In the genomic region with DNA sequence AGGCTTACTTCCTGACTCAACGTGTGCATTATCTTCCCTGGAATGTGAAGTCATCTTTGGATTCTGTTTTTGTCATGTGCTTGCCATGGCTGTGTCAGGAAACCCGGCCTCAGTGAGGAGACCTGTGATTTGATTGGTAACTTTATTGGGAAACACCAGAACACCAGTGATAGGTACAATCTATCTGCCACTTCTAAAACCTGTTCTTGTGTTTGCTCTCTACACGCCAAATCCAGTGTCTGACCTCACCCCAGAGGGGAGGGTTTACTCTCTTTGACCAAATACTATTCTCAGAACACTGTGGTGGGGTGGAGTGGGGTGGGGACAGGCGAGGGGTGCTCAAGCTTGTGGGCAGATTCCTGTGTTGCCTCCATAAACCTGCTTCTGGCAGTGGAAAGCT, we compare ENCODE assay signal across 33 mouse cellular contexts. TPM values are rescaled to one million over a fixed set of nuclear protein-coding genes. Genes with fewer than 3 reads are reported as not detected.
A peak's percentile ranks its signal among the peaks of the same experiment; 100 is the strongest.
DNase-seq lines count a peak whose midpoint lies in the region; ATAC-seq and TF ChIP-seq lines count a peak whose summit lies in the region.
"Had no signal": no experiment of that assay in that cellular context is flagged by ENCODE, and none has a peak within 500 bp of the region (broad histone marks: within the 10 kb centered on the region; RNA-seq: fewer than 3 reads in every experiment).

No protein-coding gene starts in this region.

- DNase-seq in lung, embryonic 14.5 days: no peak
- DNase-seq in lung, postnatal 25 days (ENCODE audit: low spot score): no peak
- DNase-seq in heart, adult 9 months (ENCODE audit: low spot score in 2 of 2): peak; percentile 54 to 60
- peak; percentile 53 for DNase-seq in heart, postnatal 0 days (ENCODE audit: low spot score)
- DNase-seq in spleen, adult 12 weeks (ENCODE audit: low spot score): no peak
- DNase-seq in cerebellum, adult 11-12 months: no peak
- no peak for DNase-seq in kidney, postnatal 4 days
- DNase-seq: adrenal gland, postnatal 25 days; B cell, adult 2 months; cerebellum, adult 2 months; cerebellum, postnatal 14 days; forebrain, postnatal 0 days; kidney, adult 2 months; kidney, postnatal 36 days; lung, postnatal 10 days; retina, postnatal 1 day; right cerebral cortex, postnatal 14 days; spleen, adult 18-20 months; thymus, postnatal 14 days had no signal

- 0 out of 2 replicates have a peak overlapping the region, but pooled peaks have one; percentile 21 for H3K27ac ChIP-seq in lung, embryonic 14.5 days (ENCODE audit: low read depth)
- 0 out of 2 replicates have a peak overlapping the region, but pooled peaks have one; percentile 46 for H3K27ac ChIP-seq in heart, embryonic 11.5 days (ENCODE audit: low read depth, low read length)
- peak overlapping the region; percentile 89 for H3K27ac ChIP-seq in heart, postnatal 0 days (ENCODE audit: low read depth)
- H3K27ac ChIP-seq: hindbrain, embryonic 12.5 days; hindbrain, postnatal 0 days; intestine, embryonic 15.5 days; limb, embryonic 10.5 days; limb, embryonic 15.5 days; liver, embryonic 14.5 days; midbrain, embryonic 13.5 days had no signal

- no peak for TF ChIP-seq EP300 in heart, postnatal 0 days (IDR thresholded peaks at IDR 0.05; ENCODE audit: low read depth)

- no peak overlapping the region for H3K4me3 ChIP-seq in lung, embryonic 14.5 days (ENCODE audit: low read depth, low read length)
- H3K4me3 ChIP-seq in heart, embryonic 11.5 days (ENCODE audit: low read depth, low read length): no peak overlapping the region
- H3K4me3 ChIP-seq in heart, postnatal 0 days (ENCODE audit: low read depth, low read length): no peak overlapping the region
- H3K4me3 ChIP-seq: erythroblast, embryonic 14.5 days; hindbrain, embryonic 12.5 days; intestine, embryonic 15.5 days; limb, embryonic 10.5 days; limb, embryonic 15.5 days; megakaryocyte, embryonic 14.5 days; midbrain, embryonic 13.5 days had no signal

- H3K27me3 ChIP-seq in lung, embryonic 14.5 days (ENCODE audit: insufficient read depth, low read length): no peaks in the 10 kb centered on the region
- no peaks in the 10 kb centered on the region for H3K27me3 ChIP-seq in heart, embryonic 11.5 days (ENCODE audit: control insufficient read depth, insufficient read depth, low read length)
- H3K27me3 ChIP-seq in heart, postnatal 0 days (ENCODE audit: control insufficient read depth, insufficient read depth, low read length): no peaks in the 10 kb centered on the region
- H3K27me3 ChIP-seq: hindbrain, embryonic 12.5 days; intestine, embryonic 15.5 days; limb, embryonic 15.5 days; midbrain, embryonic 13.5 days had no signal

- no peaks in the 10 kb centered on the region for H3K36me3 ChIP-seq in lung, embryonic 14.5 days (ENCODE audit: insufficient read depth)
- H3K36me3 ChIP-seq in heart, embryonic 11.5 days (ENCODE audit: control insufficient read depth, insufficient read depth, low read length): no peaks in the 10 kb centered on the region
- no peaks in the 10 kb centered on the region for H3K36me3 ChIP-seq in heart, postnatal 0 days (replicated peaks; ENCODE audit: control insufficient read depth, insufficient read depth, low read length)
- H3K36me3 ChIP-seq: hindbrain, embryonic 12.5 days; intestine, embryonic 15.5 days; limb, embryonic 10.5 days; limb, embryonic 15.5 days; midbrain, embryonic 13.5 days had no signal

- no peak overlapping the region for H3K4me2 ChIP-seq in lung, embryonic 14.5 days
- H3K4me2 ChIP-seq in heart, embryonic 11.5 days: no peak overlapping the region
- H3K4me2 ChIP-seq in heart, postnatal 0 days (ENCODE audit: low read depth, low read length): no peak overlapping the region
- H3K4me2 ChIP-seq: hindbrain, embryonic 12.5 days; intestine, embryonic 15.5 days; limb, embryonic 15.5 days; midbrain, embryonic 13.5 days had no signal

- H3K9me3 ChIP-seq in lung, embryonic 14.5 days (ENCODE audit: low read depth, low read length): peaks cover 5% of the 10 kb centered on the region; the same call in 1 of the 2 replicates
- H3K9me3 ChIP-seq in heart, embryonic 11.5 days (replicated peaks; ENCODE audit: control insufficient read depth, low read length): no peaks in the 10 kb centered on the region
- H3K9me3 ChIP-seq in heart, postnatal 0 days (replicated peaks; ENCODE audit: control insufficient read depth, low read length): 0 out of 2 replicates have a peak, but pooled peaks cover 9% of the 10 kb centered on the region
- H3K9me3 ChIP-seq: hindbrain, embryonic 12.5 days; intestine, embryonic 15.5 days; limb, embryonic 10.5 days; limb, embryonic 15.5 days; midbrain, embryonic 13.5 days had no signal

- WGBS in lung, embryonic 14.5 days: 51% methylated on average over 4 of the region's 4 CpGs
- WGBS in heart, embryonic 11.5 days (ENCODE audit: insufficient replicate concordance): 44% methylated on average over 4 of the region's 4 CpGs
- 27% methylated on average over 4 of the region's 4 CpGs for WGBS in heart, postnatal 0 days

- H3K9ac ChIP-seq in lung, embryonic 14.5 days: no peak overlapping the region
- no peak overlapping the region for H3K9ac ChIP-seq in heart, embryonic 11.5 days (ENCODE audit: low read depth, low read length)
- no peak overlapping the region for H3K9ac ChIP-seq in heart, postnatal 0 days (replicated peaks; ENCODE audit: low read depth, low read length)
- H3K9ac ChIP-seq: forebrain, postnatal 0 days; hindbrain, embryonic 12.5 days; intestine, embryonic 15.5 days; limb, embryonic 15.5 days; liver, embryonic 14.5 days; midbrain, embryonic 13.5 days had no signal

- no peak for TF ChIP-seq CTCF in lung, embryonic 14.5 days (IDR thresholded peaks at IDR 0.05; ENCODE audit: low read depth)
- no peak for TF ChIP-seq CTCF in heart, postnatal 0 days (IDR thresholded peaks at IDR 0.05; ENCODE audit: low read depth)

- peaks cover 10% of the 10 kb centered on the region; the same call in 1 of the 2 replicates for H3K4me1 ChIP-seq in lung, embryonic 14.5 days (ENCODE audit: insufficient read depth)
- peaks cover 25% of the 10 kb centered on the region for H3K4me1 ChIP-seq in heart, embryonic 11.5 days (ENCODE audit: control insufficient read depth, insufficient read depth, low read length)
- H3K4me1 ChIP-seq in heart, postnatal 0 days (ENCODE audit: control insufficient read depth, insufficient read depth): peaks cover 36% of the 10 kb centered on the region
- H3K4me1 ChIP-seq: hindbrain, embryonic 12.5 days; intestine, embryonic 15.5 days; limb, embryonic 15.5 days; midbrain, embryonic 13.5 days had no signal

- no peak for ATAC-seq in lung, embryonic 14.5 days (ENCODE audit: insufficient read depth)
- ATAC-seq in heart, embryonic 11.5 days (replicated peaks; ENCODE audit: insufficient number of reproducible peaks, low FRiP score, low TSS enrichment): no peak
- ATAC-seq in heart, postnatal 0 days (ENCODE audit: insufficient read depth, low read depth): peak; percentile 76
- ATAC-seq: forebrain, postnatal 0 days; hindbrain, postnatal 0 days; intestine, embryonic 15.5 days; midbrain, embryonic 13.5 days had no signal

RNA-seq across cellular contexts. Expression of gene Ankrd1, which starts 48.2 kb away (rescaled TPM):
- 0.29 and 2.5 TPM in 2 replicates for polyA plus RNA-seq in lung, embryonic 14.5 days (2014; fragmentation: Nextera tagmentation; extraction: Ambion mirVana)
- 450 and 606 TPM in 2 replicates for polyA plus RNA-seq in heart, embryonic 11.5 days (2014; fragmentation: Nextera tagmentation; extraction: Ambion mirVana)
- 557 and 776 TPM in 2 replicates for total RNA-seq in heart, postnatal 0 days (2014; rRNA removed; ENCODE audit: low replicate concordance)
- 491 and 665 TPM in 2 replicates for polyA plus RNA-seq in heart, postnatal 0 days (2015; fragmentation: Nextera tagmentation; extraction: Ambion mirVana)
- total RNA-seq: adrenal gland, adult 18-20 months; adrenal gland, postnatal 25 days; layer of hippocampus, adult 8-10 months had no signal
- polyA plus RNA-seq: erythroblast, embryonic 14.5 days; forebrain, embryonic 11.5 days; hindbrain, postnatal 0 days; midbrain, embryonic 13.5 days; neural tube, embryonic 14.5 days had no signal

Comparison
In these comparisons a context has a peak if more than half of its experiments do, and no peak if none do; other contexts are left out.
1. DNase-seq: peak in heart, adult 9 months (2 of 2) and heart, postnatal 0 days (single experiment); none in lung, embryonic 14.5 days (single experiment), lung, postnatal 25 days (single experiment), spleen, adult 12 weeks (single experiment), cerebellum, adult 11-12 months (single experiment) and kidney, postnatal 4 days (0 of 2).
2. H3K27ac ChIP-seq: peak in every context shown above with its lines; median percentile 89 in heart, postnatal 0 days; 46 in heart, embryonic 11.5 days; 21 in lung, embryonic 14.5 days.
3. RNA of gene Ankrd1, which starts 48.2 kb away (polyA plus RNA-seq): 491 to 665 TPM in heart, postnatal 0 days and 450 to 606 TPM in heart, embryonic 11.5 days; 0.29 to 2.5 TPM in lung, embryonic 14.5 days; every median in the first group is over 100 times any median in the second.